Mouse (Mus musculus): ENCODE data around the gene Anxa4.
A peak's percentile ranks its signal among the peaks of the same experiment; 100 is the strongest.

Gene Anxa4

DNA sequence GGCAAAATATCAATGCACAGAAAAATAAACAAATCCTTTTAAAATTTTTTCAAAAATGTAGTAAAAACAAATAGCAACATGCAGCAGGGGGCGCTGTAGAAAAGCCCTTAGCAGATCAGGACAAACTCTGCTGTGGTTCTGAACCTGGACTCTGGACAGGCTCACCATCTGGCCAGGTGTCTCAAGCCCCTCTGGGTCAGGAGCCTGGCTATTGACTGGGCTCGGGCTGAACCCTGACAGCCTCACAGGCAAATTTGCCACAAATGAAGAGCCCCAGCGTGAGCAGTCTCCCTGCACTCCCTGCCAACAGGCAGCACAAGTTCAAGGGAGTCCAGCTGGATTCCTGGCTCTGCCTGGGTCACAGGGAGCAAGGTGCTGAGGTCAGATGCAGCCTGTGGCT, 20.0 kb upstream of the Anxa4 start:
- H3K36me3 ChIP-seq (ENCODE audit: insufficient read depth, low read length), result no peaks in the 10 kb centered on the region
- no peaks in the 10 kb centered on the region for H3K9me3 ChIP-seq (ENCODE audit: low read length)
- no peak overlapping the region for H3K4me3 ChIP-seq (replicated peaks; ENCODE audit: low read length)
- no peaks in the 10 kb centered on the region for H3K27me3 ChIP-seq (ENCODE audit: insufficient read depth, low read length)
- peaks cover 39% of the 10 kb centered on the region for H3K4me1 ChIP-seq (replicated peaks; ENCODE audit: low read depth, low read length)
- TF ChIP-seq NANOG (IDR thresholded peaks at IDR 0.05; ENCODE audit: borderline replicate concordance, low read length) (no peak), CTCF (conservative IDR thresholded peaks at IDR 0.05; ENCODE audit: low read length) (peak; percentile 34)

DNA sequence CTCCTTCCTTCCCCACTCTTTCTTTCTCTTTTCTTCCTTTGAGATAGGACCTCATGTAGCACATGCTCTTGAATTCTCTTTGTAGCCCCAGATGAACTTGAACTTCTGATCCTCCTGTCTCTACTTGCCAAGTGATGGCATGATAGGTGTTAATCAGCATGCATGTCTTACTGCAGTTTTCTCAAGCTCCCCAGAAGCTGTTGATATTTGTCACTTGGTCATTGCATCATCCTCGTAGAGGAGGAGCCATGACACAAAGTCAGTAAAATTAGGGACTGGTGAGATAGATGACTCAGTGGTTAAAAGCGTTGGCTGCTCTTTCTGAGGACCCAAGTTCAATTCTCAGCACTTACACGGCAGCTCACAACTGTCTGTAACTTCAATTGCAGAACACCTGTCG, 19.5 kb upstream of the Anxa4 start:
- no peak overlapping the region for H3K4me3 ChIP-seq (replicated peaks; ENCODE audit: low read length)
- H3K9me3 ChIP-seq (ENCODE audit: low read length), result no peaks in the 10 kb centered on the region
- no peaks in the 10 kb centered on the region for H3K36me3 ChIP-seq (ENCODE audit: insufficient read depth, low read length)
- TF ChIP-seq NANOG (IDR thresholded peaks at IDR 0.05; ENCODE audit: borderline replicate concordance, low read length) (no peak), POU5F1 (IDR thresholded peaks at IDR 0.05; ENCODE audit: borderline replicate concordance, low read length) (no peak), CTCF (conservative IDR thresholded peaks at IDR 0.05; ENCODE audit: low read length) (no peak)
- H3K4me1 ChIP-seq (replicated peaks; ENCODE audit: low read depth, low read length), result peaks cover 39% of the 10 kb centered on the region
- no peaks in the 10 kb centered on the region for H3K27me3 ChIP-seq (ENCODE audit: insufficient read depth, low read length)

DNA sequence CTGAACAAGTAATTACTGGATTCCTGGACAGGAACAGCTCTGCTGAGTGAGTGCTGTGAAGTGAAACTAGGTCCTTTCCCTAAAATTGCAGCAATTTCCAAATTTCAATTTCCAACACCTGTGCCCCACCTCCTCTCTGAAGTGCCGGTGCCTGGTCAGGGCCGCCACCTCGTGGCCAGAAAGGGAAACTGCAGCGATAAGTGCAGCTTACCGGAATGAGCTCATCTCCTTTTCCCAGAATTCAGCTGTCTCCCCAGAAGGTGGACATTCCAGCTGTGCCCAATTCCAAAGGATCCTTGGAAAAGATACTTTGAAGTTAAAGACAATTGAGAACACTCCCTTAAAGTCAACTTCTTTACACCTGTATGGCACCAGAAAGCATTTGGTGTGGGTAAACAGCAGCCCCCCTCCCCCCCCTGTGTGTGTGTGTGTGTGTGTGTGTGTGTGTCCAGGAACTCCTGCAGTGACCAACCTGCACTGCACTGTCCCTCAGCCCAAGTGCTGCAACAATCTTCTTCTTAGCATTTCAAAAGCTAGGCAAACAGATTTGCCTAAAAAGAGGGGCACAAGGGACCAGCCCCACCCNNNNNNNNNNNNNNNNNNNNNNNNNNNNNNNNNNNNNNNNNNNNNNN, 13.2 kb upstream of the Anxa4 start:
- no peaks in the 10 kb centered on the region for H3K9me3 ChIP-seq (ENCODE audit: low read length)

DNA sequence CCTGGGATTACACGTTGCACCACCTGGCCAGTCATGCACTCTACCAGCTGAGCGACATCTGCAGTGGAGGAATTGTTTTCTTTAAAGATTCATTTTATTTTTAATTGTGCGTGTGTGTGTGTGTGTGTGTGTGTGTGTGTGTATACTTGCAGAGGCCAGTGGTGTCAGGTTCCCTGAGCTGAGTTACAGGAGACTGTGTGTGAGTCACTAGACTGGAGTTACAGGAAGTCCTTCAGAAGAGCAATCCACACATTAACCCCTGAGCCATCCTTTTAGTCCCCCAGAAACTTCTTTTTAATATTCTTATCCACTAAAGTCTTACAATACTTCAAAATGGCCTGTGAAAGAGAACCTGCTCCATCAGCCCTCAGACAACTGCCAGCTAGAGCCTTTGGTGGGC, 11.3 kb upstream of the Anxa4 start:
- Histone ChIP-seq H3K4me1 (replicated peaks; ENCODE audit: low read depth, low read length) (peaks cover 29% of the 10 kb centered on the region), H3K9me3 (ENCODE audit: low read length) (no peaks in the 10 kb centered on the region), H3K36me3 (ENCODE audit: insufficient read depth, low read length) (no peaks in the 10 kb centered on the region), H3K4me3 (replicated peaks; ENCODE audit: low read length) (no peak overlapping the region), H3K27me3 (ENCODE audit: insufficient read depth, low read length) (no peaks in the 10 kb centered on the region)
- TF ChIP-seq CTCF (conservative IDR thresholded peaks at IDR 0.05; ENCODE audit: low read length) (no peak), NANOG (IDR thresholded peaks at IDR 0.05; ENCODE audit: borderline replicate concordance, low read length) (no peak), POU5F1 (IDR thresholded peaks at IDR 0.05; ENCODE audit: borderline replicate concordance, low read length) (no peak)

More for the DNA sequence above, 13.2 kb upstream of the Anxa4 start:
- H3K4me1 ChIP-seq (replicated peaks; ENCODE audit: low read depth, low read length), result peaks cover 30% of the 10 kb centered on the region
- no peaks in the 10 kb centered on the region for H3K27me3 ChIP-seq (ENCODE audit: insufficient read depth, low read length)
- H3K36me3 ChIP-seq (ENCODE audit: insufficient read depth, low read length), result no peaks in the 10 kb centered on the region
- TF ChIP-seq CTCF (conservative IDR thresholded peaks at IDR 0.05; ENCODE audit: low read length) (peak; percentile 93), NANOG (IDR thresholded peaks at IDR 0.05; ENCODE audit: borderline replicate concordance, low read length) (no peak), POU5F1 (IDR thresholded peaks at IDR 0.05; ENCODE audit: borderline replicate concordance, low read length) (no peak)
- H3K4me3 ChIP-seq (replicated peaks; ENCODE audit: low read length), result no peak overlapping the region

DNA sequence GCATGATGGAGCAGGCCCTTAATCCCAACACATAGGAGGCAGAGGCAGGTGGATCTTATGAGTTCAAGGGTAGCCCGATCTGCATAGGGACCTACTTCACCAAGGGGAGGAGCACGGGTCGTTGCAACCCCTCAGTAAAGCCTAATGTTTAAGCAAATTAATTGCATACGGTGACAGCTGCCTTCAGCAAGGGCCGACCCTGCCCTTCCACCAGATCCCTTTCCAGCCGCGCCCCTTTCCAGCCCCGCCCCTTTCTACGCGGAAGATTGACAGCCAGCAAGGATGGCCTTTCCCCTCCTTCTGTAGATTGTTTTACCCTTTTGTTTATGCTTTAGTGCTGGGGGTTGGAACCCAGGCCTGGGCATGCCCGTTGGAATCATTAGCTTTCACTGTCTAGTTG, 8.0 kb upstream of the Anxa4 start:
- TF ChIP-seq NANOG (IDR thresholded peaks at IDR 0.05; ENCODE audit: borderline replicate concordance, low read length) (no peak), CTCF (conservative IDR thresholded peaks at IDR 0.05; ENCODE audit: low read length) (no peak), POU5F1 (IDR thresholded peaks at IDR 0.05; ENCODE audit: borderline replicate concordance, low read length) (no peak)
- Histone ChIP-seq H3K4me3 (replicated peaks; ENCODE audit: low read length) (no peak overlapping the region), H3K27me3 (ENCODE audit: insufficient read depth, low read length) (peaks cover 12% of the 10 kb centered on the region), H3K4me1 (replicated peaks; ENCODE audit: low read depth, low read length) (peaks cover 30% of the 10 kb centered on the region), H3K9me3 (ENCODE audit: low read length) (no peaks in the 10 kb centered on the region), H3K36me3 (ENCODE audit: insufficient read depth, low read length) (no peaks in the 10 kb centered on the region)

DNA sequence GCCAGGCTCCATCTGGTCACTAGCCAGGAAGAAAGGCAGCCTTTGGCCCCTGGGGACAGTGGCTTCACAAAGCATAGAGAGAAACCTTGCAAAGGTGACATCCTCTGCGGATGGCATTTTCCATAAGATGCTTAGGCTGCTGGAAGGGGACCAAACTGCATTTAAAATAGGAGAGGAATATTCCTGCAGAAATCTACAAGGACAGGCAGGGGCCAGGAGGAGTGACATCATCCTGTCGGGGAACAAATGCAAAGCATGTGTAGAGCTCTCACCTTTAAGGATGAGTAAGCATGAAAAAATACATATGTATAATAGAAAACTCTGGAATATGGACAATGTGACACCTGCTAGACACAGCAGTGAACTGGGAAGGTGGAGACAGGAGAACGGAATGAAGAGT, 7.1 kb upstream of the Anxa4 start:
- no peak for TF ChIP-seq NANOG (IDR thresholded peaks at IDR 0.05; ENCODE audit: borderline replicate concordance, low read length)
- no peak for TF ChIP-seq POU5F1 (IDR thresholded peaks at IDR 0.05; ENCODE audit: borderline replicate concordance, low read length)
- TF ChIP-seq CTCF (conservative IDR thresholded peaks at IDR 0.05; ENCODE audit: low read length), result no peak
- H3K4me3 ChIP-seq (replicated peaks; ENCODE audit: low read length), result no peak overlapping the region
- H3K4me1 ChIP-seq (replicated peaks; ENCODE audit: low read depth, low read length), result peaks cover 32% of the 10 kb centered on the region
- peaks cover 14% of the 10 kb centered on the region for H3K27me3 ChIP-seq (ENCODE audit: insufficient read depth, low read length)
- no peaks in the 10 kb centered on the region for H3K9me3 ChIP-seq (ENCODE audit: low read length)
- H3K36me3 ChIP-seq (ENCODE audit: insufficient read depth, low read length), result no peaks in the 10 kb centered on the region

DNA sequence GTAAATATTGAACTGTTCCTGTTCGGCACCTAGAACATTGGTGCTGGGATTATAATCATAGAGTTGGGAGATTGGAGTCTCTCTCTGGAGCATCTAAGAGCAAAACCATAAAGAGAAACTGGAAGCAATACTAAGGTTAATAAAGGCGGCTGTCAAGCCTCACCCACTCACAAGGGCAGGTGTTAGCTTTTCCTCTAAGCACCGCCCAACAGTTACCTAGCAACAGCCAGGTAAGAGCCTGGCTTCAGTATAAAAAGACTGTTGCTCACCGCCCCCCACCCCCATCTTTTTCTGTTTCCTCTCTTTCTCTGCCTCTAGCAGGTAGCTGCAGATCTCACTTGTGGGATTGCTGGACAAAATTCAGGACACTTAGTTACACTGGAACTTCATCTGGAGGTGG, 4.1 kb upstream of the Anxa4 start:
- H3K36me3 ChIP-seq (ENCODE audit: insufficient read depth, low read length), result no peaks in the 10 kb centered on the region
- H3K27me3 ChIP-seq (ENCODE audit: insufficient read depth, low read length), result peaks cover 31% of the 10 kb centered on the region
- no peak overlapping the region for H3K4me3 ChIP-seq (replicated peaks; ENCODE audit: low read length)
- H3K4me1 ChIP-seq (replicated peaks; ENCODE audit: low read depth, low read length), result peaks cover 31% of the 10 kb centered on the region
- no peaks in the 10 kb centered on the region for H3K9me3 ChIP-seq (ENCODE audit: low read length)
- no peak for TF ChIP-seq CTCF (conservative IDR thresholded peaks at IDR 0.05; ENCODE audit: low read length)

DNA sequence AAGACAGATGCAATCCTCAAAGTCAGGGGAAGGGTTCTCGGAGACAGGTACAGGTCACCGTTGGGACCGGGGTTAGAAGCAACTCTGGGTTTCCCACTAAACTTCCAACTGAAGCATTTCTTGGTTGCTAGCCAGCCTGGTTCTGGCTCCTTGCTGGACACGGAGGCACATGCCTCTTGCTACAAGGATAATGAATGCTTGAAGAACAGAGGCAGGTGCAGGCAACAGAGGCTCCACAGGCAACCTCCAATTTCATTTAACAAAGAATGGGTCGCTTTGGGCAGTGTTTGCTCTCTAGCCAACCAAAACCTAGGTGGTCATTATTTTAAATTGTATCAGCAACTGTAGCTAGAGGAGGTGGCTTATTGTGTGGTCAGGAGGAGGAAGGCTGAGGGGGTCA, 573 bp upstream of the Anxa4 start:
- TF ChIP-seq CTCF (conservative IDR thresholded peaks at IDR 0.05; ENCODE audit: low read length), result no peak
- no peaks in the 10 kb centered on the region for H3K9me3 ChIP-seq (ENCODE audit: low read length)
- peaks cover 51% of the 10 kb centered on the region for H3K27me3 ChIP-seq (ENCODE audit: insufficient read depth, low read length)
- H3K4me3 ChIP-seq (replicated peaks; ENCODE audit: low read length), result peak overlapping the region; percentile 88
- peaks cover 30% of the 10 kb centered on the region for H3K4me1 ChIP-seq (replicated peaks; ENCODE audit: low read depth, low read length)
- H3K36me3 ChIP-seq (ENCODE audit: insufficient read depth, low read length), result no peaks in the 10 kb centered on the region

DNA sequence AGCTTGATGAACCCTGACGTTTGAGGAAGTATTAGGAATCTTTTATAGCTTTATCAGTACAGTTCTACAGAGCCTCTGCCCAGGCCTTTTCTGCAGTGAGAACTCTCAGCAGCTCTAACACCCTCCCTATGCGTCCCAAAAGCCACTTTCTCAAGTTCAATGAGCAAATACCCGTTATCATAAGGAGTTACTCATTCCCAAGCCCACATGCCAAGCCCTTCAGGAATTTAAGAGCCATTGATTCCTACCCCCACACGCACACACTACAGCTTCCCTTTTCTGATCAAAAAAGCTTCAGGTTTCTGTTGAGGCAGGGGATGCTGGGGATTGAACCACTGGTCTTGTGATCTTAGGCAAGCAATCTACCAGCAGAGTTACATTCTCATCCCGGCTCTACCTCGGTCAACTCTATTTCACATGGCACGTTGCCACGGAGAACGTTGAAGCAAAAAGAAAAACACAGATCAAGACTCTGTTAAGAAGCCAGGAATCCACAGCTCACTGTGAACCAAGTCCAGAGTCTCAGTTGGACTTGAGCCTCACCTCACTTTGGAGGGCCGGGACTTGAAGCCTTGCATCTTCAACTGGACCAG, 2.9 kb downstream of the Anxa4 start:
- Histone ChIP-seq H3K36me3 (ENCODE audit: insufficient read depth, low read length) (no peaks in the 10 kb centered on the region), H3K4me3 (replicated peaks; ENCODE audit: low read length) (no peak overlapping the region), H3K9me3 (ENCODE audit: low read length) (no peaks in the 10 kb centered on the region), H3K27me3 (ENCODE audit: insufficient read depth, low read length) (peaks cover 36% of the 10 kb centered on the region), H3K4me1 (replicated peaks; ENCODE audit: low read depth, low read length) (peaks cover 17% of the 10 kb centered on the region)
- TF ChIP-seq NANOG (IDR thresholded peaks at IDR 0.05; ENCODE audit: borderline replicate concordance, low read length), result no peak
- no peak for TF ChIP-seq POU5F1 (IDR thresholded peaks at IDR 0.05; ENCODE audit: borderline replicate concordance, low read length)
- TF ChIP-seq CTCF (conservative IDR thresholded peaks at IDR 0.05; ENCODE audit: low read length), result no peak
